Mouse (Mus musculus) liver, postnatal 0 days (tissue): ENCODE results near the gene Fgfr3.

ENCODE experiments used
- CTCF ChIP-seq: sonication (generic); IDR thresholded peaks from 2 replicates; pipeline ENCODE4 v1.5.1; 2016; ENCODE audit warnings: antibody characterized with exemption, low read depth
- EP300 ChIP-seq: IDR thresholded peaks from 2 replicates; pipeline ENCODE4 v1.6.1; 2016; ENCODE audit warnings: antibody characterized with exemption, low read depth, mild to moderate bottlenecking

DNA sequence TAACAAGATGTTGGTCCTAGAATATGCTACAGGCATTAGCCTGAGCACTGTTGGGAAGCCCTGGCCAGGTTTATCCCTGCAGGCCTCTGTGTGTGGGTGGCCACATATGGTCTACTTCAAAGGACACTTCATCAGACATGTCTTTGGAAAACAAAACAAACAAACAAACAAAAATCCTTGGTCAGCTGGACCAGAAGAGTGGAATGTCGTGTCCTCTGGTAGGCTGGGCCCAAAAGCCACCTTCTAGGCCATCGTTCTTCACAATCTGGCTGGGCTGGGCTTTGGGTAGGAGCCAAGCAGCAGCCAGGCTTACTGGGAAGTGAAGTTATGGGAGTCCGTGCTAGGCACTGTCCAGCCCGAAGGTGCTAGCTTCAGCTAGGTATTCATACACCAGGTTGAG lies 14.3 kb upstream of the Fgfr3 start:
- no peak for TF ChIP-seq CTCF
- TF ChIP-seq EP300 = no peak
